Mouse (Mus musculus) cerebellum, adult 2 months (tissue): ENCODE results near the gene Rere. TPM values are rescaled to one million over a fixed set of nuclear protein-coding genes. Genes with fewer than 3 reads are reported as not detected.
"Not testable (repeated sequence)": the region's sequence is repeated elsewhere in the genome, so short reads cannot be mapped to it uniquely, and the experiment has no call there.

Source experiments
- DNase-seq, 2 experiments: peaks; one replicate each; pipeline ENCODE4 v3.0.0; 2021
- H3K27ac ChIP-seq: fragments of 200-500 bp; 2 replicates; pipeline ENCODE4 v1.5.1; 2012; ENCODE audit warnings: low read length, control low read depth, inconsistent platforms; ENCODE audit not compliant: insufficient read depth
- H3K27me3 ChIP-seq: fragments of 200-500 bp; 2 replicates; pipeline ENCODE4 v1.6.1; 2012; ENCODE audit warnings: inconsistent platforms, mild to moderate bottlenecking, low read length, moderate library complexity; ENCODE audit not compliant: control insufficient read depth, insufficient read depth
- H3K4me1 ChIP-seq: fragments of 200-500 bp; 2 replicates; pipeline ENCODE4 v1.6.1; 2011; ENCODE audit warnings: low read length; ENCODE audit not compliant: control insufficient read depth, insufficient read depth
- H3K4me3 ChIP-seq: fragments of 200-500 bp; replicated peaks from 2 replicates; pipeline ENCODE3; 2011; ENCODE audit warnings: mild to moderate bottlenecking, low read depth, low read length, control low read depth; ENCODE audit not compliant: insufficient read depth
- CTCF ChIP-seq: fragments of 200-500 bp; IDR thresholded peaks from 2 replicates; pipeline ENCODE4 v1.5.1; 2011; ENCODE audit warnings: low read depth, mild to moderate bottlenecking, control low read depth, low read length, moderate library complexity, borderline replicate concordance; ENCODE audit not compliant: insufficient read depth
- POLR2A ChIP-seq: fragments of 200-500 bp; IDR thresholded peaks from 2 replicates; pipeline ENCODE4 v1.6.1; 2011; ENCODE audit warnings: low read length, control low read depth, borderline replicate concordance; ENCODE audit not compliant: insufficient read depth
- WGBS: fragments of 180-500 bp; shearing (Covaris S2); methylation state at CpG from one replicate; pipeline ENCODE4 v1.1.7; 2018; 5-methylcytosine and 5-hydroxymethylcytosine counted together
- polyA plus RNA-seq: library from polyadenylated mRNA; depleted of rRNA; stranded (reverse); fragments of >200 nt; gene quantifications from 2 replicates; pipeline ENCODE4 v1.2.3, GENCODE M21; 2012

Rere gene
- polyA plus RNA-seq, 1 experiment, result 69.1 TPM

DNA sequence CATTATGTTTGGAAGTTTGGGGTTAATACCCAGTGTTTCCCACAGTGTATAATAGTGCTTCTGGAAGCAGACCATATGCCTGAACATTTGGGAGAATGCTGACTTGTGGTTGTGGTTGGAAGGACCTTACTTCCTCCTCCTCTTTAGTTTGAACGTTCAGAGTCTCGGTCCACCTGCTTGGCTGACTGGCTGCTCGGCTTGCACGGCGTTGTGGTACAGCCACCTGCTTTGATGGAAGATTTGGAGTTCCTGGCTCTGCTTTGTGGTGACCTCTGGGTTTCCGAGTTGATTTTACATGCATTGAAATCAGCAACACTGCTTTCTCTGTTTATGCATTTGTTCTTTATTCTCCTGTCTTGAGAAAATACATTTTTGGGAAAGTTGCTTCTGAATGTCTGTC lies 208.6 kb downstream of the Rere start:
- 8% methylated on average over 6 of the region's 6 CpGs for WGBS
- no peak for TF ChIP-seq POLR2A
- TF ChIP-seq CTCF, result no peak
- DNase-seq, result peak; percentile 44 to 46
- Histone ChIP-seq H3K27me3 (no peaks in the 10 kb centered on the region), H3K4me1 (peaks cover 13% of the 10 kb centered on the region; the same call in 1 of the 2 replicates), H3K27ac (no peak overlapping the region), H3K4me3 (no peak overlapping the region)

DNA sequence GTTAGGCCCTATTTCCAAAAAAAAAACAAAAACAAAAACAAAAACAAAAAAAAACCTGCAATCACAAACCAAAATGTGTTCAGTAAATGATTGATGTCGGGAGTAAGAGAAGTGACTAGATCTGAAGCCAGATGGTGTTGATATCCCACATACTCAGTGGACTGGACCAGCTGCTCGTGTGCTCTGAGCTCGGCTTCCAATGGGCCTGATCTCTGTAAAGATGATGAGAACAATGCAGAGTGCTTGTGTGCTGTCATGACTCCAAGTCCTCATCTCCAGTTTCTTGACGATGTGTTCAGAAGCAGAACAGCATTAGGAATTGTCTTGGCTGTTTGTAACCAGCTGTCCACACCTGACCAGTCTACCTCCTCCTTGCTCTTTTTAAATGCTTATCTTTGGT lies 210.3 kb downstream of the Rere start:
- DNase-seq, result no peak
- peaks cover 13% of the 10 kb centered on the region; the same call in 1 of the 2 replicates for H3K4me1 ChIP-seq

DNA sequence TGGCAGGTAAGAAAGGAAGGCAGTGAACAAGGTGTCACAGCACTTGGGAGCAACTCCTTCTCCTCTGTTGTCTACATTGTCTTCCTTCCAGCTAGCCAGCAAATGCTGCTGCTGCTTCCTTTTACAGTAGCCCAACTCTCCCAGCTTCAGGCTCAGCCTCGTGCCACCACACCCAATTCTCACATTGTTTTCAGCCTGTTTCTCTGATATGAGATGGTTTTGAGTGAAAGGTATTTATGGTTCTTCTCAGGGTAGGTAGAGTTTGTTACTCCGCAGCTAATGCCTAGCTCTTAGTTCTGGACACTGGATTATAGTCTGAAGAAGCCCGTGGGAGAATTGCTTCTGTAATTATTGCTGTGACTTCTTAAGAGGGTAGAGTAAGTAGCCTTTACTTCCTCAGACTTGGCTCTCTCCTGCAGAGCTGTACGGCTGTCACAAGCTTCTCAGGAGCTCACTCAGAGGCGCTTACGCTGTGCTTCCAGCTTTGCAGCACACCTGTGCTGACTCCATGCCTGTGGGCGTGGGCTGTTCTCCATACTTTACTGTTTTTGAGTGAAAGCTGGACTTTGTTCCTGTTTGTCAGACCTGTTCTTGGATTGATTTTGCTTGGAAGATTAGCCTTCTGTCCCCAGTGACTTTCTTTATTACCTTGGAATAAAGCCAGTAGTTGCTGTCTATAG lies 212.0 kb downstream of the Rere start:
- Histone ChIP-seq H3K27ac (no peak overlapping the region), H3K4me1 (peaks cover 16% of the 10 kb centered on the region), H3K27me3 (no peaks in the 10 kb centered on the region), H3K4me3 (no peak overlapping the region)
- 67% methylated on average over 7 of the region's 7 CpGs for WGBS
- TF ChIP-seq POLR2A (no peak), CTCF (no peak)
- no peak for DNase-seq

More for the DNA sequence above, 210.3 kb downstream of the Rere start:
- H3K27ac ChIP-seq, result no peak overlapping the region
- H3K27me3 ChIP-seq, result no peaks in the 10 kb centered on the region
- WGBS, result 48% methylated on average over 4 of the region's 4 CpGs
- TF ChIP-seq CTCF (no peak), POLR2A (no peak)
- H3K4me3 ChIP-seq, result no peak overlapping the region

DNA sequence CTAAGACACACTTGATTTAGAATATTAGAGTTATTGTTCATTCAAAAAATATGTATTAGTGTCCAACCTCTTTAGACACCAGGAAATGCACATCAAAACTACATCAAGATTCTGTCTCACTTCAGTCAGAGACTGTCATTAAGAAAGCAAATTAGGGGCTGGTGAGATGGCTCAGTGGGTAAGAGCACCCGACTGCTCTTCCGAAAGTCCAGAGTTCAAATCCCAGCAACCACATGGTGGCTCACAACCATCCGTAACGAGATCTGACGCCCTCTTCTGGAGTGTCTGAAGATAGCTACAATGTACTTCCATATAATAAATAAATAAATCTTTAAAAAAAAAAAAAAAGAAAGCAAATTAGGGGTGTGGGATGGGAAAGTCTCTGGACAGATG lies 212.5 kb downstream of the Rere start:
- WGBS, result 81% methylated on average over 5 of the region's 5 CpGs

DNA sequence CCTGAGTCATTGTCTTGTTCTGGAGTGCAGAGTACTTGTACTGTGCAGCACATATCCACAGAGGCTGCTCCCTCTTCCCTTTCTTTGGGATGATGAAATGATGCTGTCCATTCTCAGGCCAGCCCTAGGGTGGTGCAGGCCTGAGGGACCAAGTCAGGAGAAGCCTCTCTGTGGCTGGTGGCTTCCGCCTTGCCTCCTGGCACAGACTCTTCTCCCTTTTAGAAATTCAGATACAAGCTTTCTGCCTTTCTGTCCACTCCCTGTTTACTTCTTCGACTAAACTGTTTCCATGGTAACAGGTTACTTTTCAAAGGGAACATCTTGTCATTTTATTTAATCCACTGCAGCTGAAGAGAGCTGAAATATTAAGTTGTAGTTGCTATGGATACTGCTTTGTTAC lies 214.1 kb downstream of the Rere start:
- 28% methylated on average over 2 of the region's 2 CpGs for WGBS
- Histone ChIP-seq H3K27ac (0 out of 2 replicates have a peak overlapping the region, but pooled peaks have one; percentile 64), H3K27me3 (no peaks in the 10 kb centered on the region), H3K4me3 (no peak overlapping the region), H3K4me1 (peaks cover 9% of the 10 kb centered on the region)
- no peak for DNase-seq
- TF ChIP-seq POLR2A (no peak), CTCF (no peak)

More for the DNA sequence above, 212.5 kb downstream of the Rere start:
- H3K4me3 ChIP-seq, DNase-seq, H3K27me3 ChIP-seq, H3K27ac ChIP-seq: not testable (repeated sequence)
- H3K4me1 ChIP-seq, result peaks cover 16% of the 10 kb centered on the region

DNA sequence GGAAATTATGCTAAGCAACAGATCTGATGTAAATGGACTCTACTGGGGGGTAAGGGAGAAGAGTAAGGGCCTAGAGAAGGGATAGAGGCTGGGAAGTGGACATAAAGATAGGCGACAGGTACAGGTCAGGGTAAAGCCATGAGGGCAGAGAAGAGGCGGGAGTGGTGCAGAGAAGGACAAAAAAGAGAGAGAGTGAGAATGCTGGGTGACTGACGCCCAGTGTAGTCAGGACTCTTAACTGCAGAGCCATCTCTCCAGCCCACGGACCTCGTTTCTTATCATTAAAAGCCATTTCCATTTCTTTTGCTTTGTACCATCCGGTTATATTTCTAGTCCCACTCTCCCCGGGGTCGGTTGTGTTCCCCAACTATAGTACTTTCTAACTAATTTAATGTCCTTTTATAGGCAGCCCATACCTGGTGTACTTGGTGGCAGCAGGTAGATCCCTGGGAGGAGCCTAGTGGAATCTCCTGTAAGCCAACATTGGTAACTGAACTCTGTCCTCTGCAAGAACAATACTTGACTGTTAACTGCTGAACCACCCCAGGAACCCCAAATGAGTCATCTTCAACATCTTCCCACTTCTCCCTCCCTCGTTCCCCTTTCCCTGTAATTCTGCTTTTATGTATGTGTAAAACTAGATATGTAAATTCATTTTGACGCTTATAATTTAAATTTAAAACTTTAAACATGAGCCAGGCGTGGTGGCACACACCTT lies 223.0 kb downstream of the Rere start:
- Histone ChIP-seq H3K4me3 (no peak overlapping the region), H3K27ac (no peak overlapping the region), H3K27me3 (no peaks in the 10 kb centered on the region), H3K4me1 (no peaks in the 10 kb centered on the region)
- TF ChIP-seq POLR2A, result no peak
- TF ChIP-seq CTCF, result no peak
- WGBS, result 93% methylated on average over 11 of the region's 11 CpGs
- DNase-seq, result no peak

DNA sequence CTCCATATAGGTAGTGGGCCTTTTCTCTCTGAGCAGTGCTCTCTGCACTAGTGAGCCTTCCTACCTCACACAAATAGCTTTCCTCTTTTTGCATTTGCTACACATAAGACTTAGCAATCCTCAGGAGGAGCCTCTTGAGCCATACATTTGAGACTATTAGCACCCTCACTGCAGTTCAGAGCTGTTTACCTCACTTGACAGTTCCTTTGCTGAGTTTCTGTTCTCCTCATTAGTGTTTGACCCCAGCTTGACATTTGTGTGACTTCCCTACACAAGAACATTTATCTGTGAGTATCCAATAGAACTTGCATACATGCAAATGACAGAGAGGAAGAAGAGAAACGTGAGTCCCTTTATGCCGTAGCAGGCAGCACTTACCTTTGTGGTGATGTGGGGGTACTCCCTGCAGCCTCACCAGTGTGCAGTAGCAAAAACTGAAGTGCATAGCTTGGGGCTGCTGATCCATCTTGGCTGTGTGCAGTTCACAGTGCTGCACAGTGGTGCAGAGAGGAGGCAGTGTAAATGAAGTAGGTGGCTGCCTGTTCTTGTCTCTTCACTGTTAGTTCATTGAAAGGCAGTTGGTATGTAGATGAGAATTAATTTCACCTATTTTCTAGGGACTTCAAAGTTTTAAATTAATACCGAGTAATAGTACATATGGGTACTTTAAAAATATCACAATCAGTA lies 227.7 kb downstream of the Rere start:
- no peaks in the 10 kb centered on the region for H3K4me1 ChIP-seq
- no peak for TF ChIP-seq POLR2A
- no peak for TF ChIP-seq CTCF
- H3K27me3 ChIP-seq, result no peaks in the 10 kb centered on the region; the same call in 1 of the 2 replicates
- 86% methylated on average over 3 of the region's 3 CpGs for WGBS
- H3K27ac ChIP-seq, result no peak overlapping the region
- no peak for DNase-seq
- H3K4me3 ChIP-seq, result no peak overlapping the region

DNA sequence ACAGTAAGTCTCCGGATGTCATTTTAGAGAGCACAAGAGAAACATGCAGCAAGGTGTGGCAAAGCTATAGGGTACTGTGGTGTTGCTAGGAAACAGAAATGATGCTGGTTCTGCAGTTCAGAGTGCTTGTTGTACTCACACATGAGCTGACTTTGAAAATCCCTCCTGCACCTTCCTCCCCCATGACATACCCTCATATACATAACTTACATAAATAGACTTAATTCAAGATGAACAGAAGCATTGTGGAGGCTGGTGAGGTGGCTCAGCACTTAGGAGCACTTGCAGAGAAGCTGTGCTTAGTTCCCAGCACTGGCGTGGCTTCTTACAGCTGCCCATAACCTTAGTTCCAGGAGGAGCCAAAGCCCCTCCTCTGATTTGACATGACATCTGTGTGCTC lies 228.6 kb downstream of the Rere start:
- DNase-seq, result no peak
- H3K4me3 ChIP-seq, result no peak overlapping the region
- WGBS, result 75% methylated on average over 2 of the region's 2 CpGs
- H3K4me1 ChIP-seq, result no peaks in the 10 kb centered on the region
- H3K27me3 ChIP-seq, result no peaks in the 10 kb centered on the region; the same call in 1 of the 2 replicates
- TF ChIP-seq CTCF, result no peak
- TF ChIP-seq POLR2A, result no peak
- no peak overlapping the region for H3K27ac ChIP-seq

DNA sequence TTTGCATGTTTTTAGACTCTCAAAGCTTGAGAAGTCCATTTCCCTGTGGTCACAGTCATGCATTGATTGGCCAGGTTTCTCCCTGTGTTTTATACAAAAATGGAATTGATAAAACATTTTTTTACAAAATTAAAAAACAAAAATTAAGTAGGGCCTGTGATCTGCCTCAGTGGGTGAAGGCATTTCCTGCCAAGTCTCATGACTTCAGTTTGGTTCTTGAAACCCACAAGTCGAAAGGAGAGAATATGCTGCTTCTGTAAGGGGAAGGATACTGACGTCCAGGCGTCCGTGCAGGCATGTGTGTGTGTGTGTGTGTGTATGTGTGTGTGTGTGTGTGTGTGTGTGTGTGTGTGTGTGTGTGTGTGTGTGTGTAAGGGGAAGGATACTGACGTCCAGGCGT lies 231.9 kb downstream of the Rere start:
- not testable (repeated sequence) for DNase-seq
- 88% methylated on average over 6 of the region's 6 CpGs for WGBS

More for the DNA sequence above, 231.9 kb downstream of the Rere start:
- not testable (repeated sequence) for H3K27ac ChIP-seq, H3K27me3 ChIP-seq, H3K4me3 ChIP-seq, H3K4me1 ChIP-seq
